Mouse (Mus musculus) natural killer cell, adult 2 months (primary cell): ENCODE measurements around the gene Gm6205.
"Not testable (repeated sequence)": the region's sequence is repeated elsewhere in the genome, so short reads cannot be mapped to it uniquely, and the experiment has no call there.

Experiments
- DNase-seq, 2 experiments: peaks; one replicate each; pipeline ENCODE4 v3.0.0; 2022; ENCODE audit warnings: low spot score in 2 of 2

Gene Gm6205

GRCm38 (mm10) chr5:94648082-94648481 is at the start of gene Gm6205:
Gene Gm6205, plus strand, starts transcription at chr5:94648382.
- not testable (repeated sequence) for DNase-seq

- not testable (repeated sequence) for DNase-seq
Observed at GRCm38 (mm10) chr5:94616242-94616641, 31.9 kb upstream of the Gm6205 start, which contains the start of gene Gm3147. Gene Gm3147, minus strand, starts transcription at chr5:94616342.

DNA sequence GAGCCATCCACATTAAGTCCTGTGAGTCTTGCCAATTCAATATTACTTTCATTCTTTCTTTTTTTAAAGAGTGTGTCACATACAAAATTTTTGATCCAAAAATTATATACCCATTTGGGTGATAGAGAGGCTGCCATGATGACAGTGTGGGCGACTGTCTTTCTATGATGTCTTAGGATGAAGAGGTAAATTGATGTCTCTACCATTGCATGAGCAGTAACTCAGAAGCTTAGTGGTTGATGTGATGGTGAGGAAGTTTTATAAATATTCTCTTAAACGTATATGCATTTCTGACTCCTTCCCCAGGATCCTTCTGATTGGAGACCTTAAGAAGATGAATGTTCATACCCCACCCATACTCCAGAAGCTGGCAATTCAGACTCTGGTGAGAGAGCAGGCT is 24.5 kb upstream of the Gm6205 start, which contains the start of gene Gm6509:
Gene Gm6509, plus strand, starts transcription at position 301 of the 400 bp plus-strand sequence.
- not testable (repeated sequence) for DNase-seq
